Mouse (Mus musculus): Measurements from ENCODE around the gene Stard3. TPM values are rescaled to one million over a fixed set of nuclear protein-coding genes. Genes with fewer than 3 reads are reported as not detected.

Stard3 gene
- total and polyA plus RNA-seq, 3 experiments, result 53.0 to 62.5 TPM; not detected in 1

- Histone ChIP-seq H3K4me1 (ENCODE audit: control insufficient read depth in 1 of 2, insufficient read depth in 2 of 2, low read length in 2 of 2) (peaks cover 0 to 4% of the 10 kb centered on the region in 2 experiments; a peak in 1 of 4 replicates), H3K27me3 (ENCODE audit: control insufficient read depth in 1 of 2, insufficient read depth in 2 of 2, low read length in 2 of 2) (peaks cover 0 to 5% of the 10 kb centered on the region in 2 experiments; a peak in 2 of 4 replicates), H3K27ac (ENCODE audit: control insufficient read depth, low read depth, low read length) (no peak overlapping the region), H3K79me2 (ENCODE audit: control insufficient read depth, insufficient read depth, low read length, poor library complexity) (no peaks in the 10 kb centered on the region), H3K36me3 (ENCODE audit: control insufficient read depth in 1 of 2, insufficient read depth in 2 of 2, low read length in 2 of 2) (no peaks in the 10 kb centered on the region), H3K9ac (ENCODE audit: control insufficient read depth, low read depth, low read length, poor library complexity, severe bottlenecking) (no peak overlapping the region), H3K9me3 (replicated peaks; ENCODE audit: insufficient read depth, low read length) (no peaks in the 10 kb centered on the region), H3K4me3 (ENCODE audit: control insufficient read depth in 1 of 2, insufficient read depth in 1 of 2, low read depth in 2 of 2, low read length in 2 of 2) (no peak overlapping the region)
- no peak for DNase-seq (ENCODE audit: low read depth, low spot score)
- TF ChIP-seq BHLHE40 (IDR thresholded peaks at IDR 0.05; ENCODE audit: borderline replicate concordance, low read depth, low read length), result no peak
- no peak for TF ChIP-seq UBTF (IDR thresholded peaks at IDR 0.05; ENCODE audit: borderline replicate concordance, insufficient read depth, low read depth, low read length)
- no peak for TF ChIP-seq MEF2A (IDR thresholded peaks at IDR 0.05; ENCODE audit: extremely low read depth, insufficient replicate concordance, low read depth, low read length, poor library complexity, severe bottlenecking)
- no peak for TF ChIP-seq ZKSCAN1 (IDR thresholded peaks at IDR 0.05; ENCODE audit: low read depth, low read length)
- no peak for TF ChIP-seq NELFE (IDR thresholded peaks at IDR 0.05; ENCODE audit: low read depth, low read length)
- TF ChIP-seq GATA1 (IDR thresholded peaks at IDR 0.05; ENCODE audit: low read depth, low read length), result no peak
- TF ChIP-seq USF1 (IDR thresholded peaks at IDR 0.05; ENCODE audit: low read depth, low read length), result no peak
Measured at GRCm38 (mm10) chr11:98333981-98334741, 24.0 kb upstream of the Stard3 start.

GRCm38 (mm10) chr11:98335250-98335649, 22.9 kb upstream of the Stard3 start:
- no peak overlapping the region for H3K4me3 ChIP-seq (ENCODE audit: control insufficient read depth in 1 of 2, insufficient read depth in 1 of 2, low read depth in 2 of 2, low read length in 2 of 2)
- peak; percentile 88 for DNase-seq (ENCODE audit: low read depth, low spot score)
- H3K79me2 ChIP-seq (ENCODE audit: control insufficient read depth, insufficient read depth, low read length, poor library complexity), result no peaks in the 10 kb centered on the region
- H3K27me3 ChIP-seq (ENCODE audit: control insufficient read depth in 1 of 2, insufficient read depth in 2 of 2, low read length in 2 of 2), result peaks cover 0 to 5% of the 10 kb centered on the region in 2 experiments; a peak in 2 of 4 replicates
- no peak overlapping the region for H3K27ac ChIP-seq (ENCODE audit: control insufficient read depth, low read depth, low read length)
- no peak overlapping the region for H3K9ac ChIP-seq (ENCODE audit: control insufficient read depth, low read depth, low read length, poor library complexity, severe bottlenecking)
- peaks cover 0 to 4% of the 10 kb centered on the region in 2 experiments; a peak in 1 of 4 replicates for H3K4me1 ChIP-seq (ENCODE audit: control insufficient read depth in 1 of 2, insufficient read depth in 2 of 2, low read length in 2 of 2)
- no peaks in the 10 kb centered on the region for H3K36me3 ChIP-seq (ENCODE audit: control insufficient read depth in 1 of 2, insufficient read depth in 2 of 2, low read length in 2 of 2)
- H3K9me3 ChIP-seq (replicated peaks; ENCODE audit: insufficient read depth, low read length), result no peaks in the 10 kb centered on the region
- TF ChIP-seq HCFC1 (IDR thresholded peaks at IDR 0.05; ENCODE audit: low read depth, low read length) (no peak), GABPA (IDR thresholded peaks at IDR 0.05; ENCODE audit: low read depth, low read length) (no peak), MYC (IDR thresholded peaks at IDR 0.05; ENCODE audit: low read depth, low read length) (0 out of 2 replicates have a peak, but pooled peaks have one; percentile 27), E2F4 (IDR thresholded peaks at IDR 0.05; ENCODE audit: borderline replicate concordance, low read depth, low read length) (no peak), SIN3A (IDR thresholded peaks at IDR 0.05; ENCODE audit: low read length) (peak; percentile 69), BHLHE40 (IDR thresholded peaks at IDR 0.05; ENCODE audit: borderline replicate concordance, low read depth, low read length) (no peak), EP300 (IDR thresholded peaks at IDR 0.05; ENCODE audit: low read depth in 1 of 2, low read length in 2 of 2) (no peak), RAD21 (IDR thresholded peaks at IDR 0.05; ENCODE audit: low read depth, low read length) (no peak), ZC3H11A (IDR thresholded peaks at IDR 0.05; ENCODE audit: low read depth, low read length) (no peak), KAT2A (conservative IDR thresholded peaks at IDR 0.05; ENCODE audit: low read depth, low read length) (no peak), TBP (IDR thresholded peaks at IDR 0.05; ENCODE audit: low read depth, low read length) (no peak), ZMIZ1 (IDR thresholded peaks at IDR 0.05; ENCODE audit: low read depth, low read length) (no peak), UBTF (IDR thresholded peaks at IDR 0.05; ENCODE audit: borderline replicate concordance, insufficient read depth, low read depth, low read length) (no peak), MXI1 (IDR thresholded peaks at IDR 0.05; ENCODE audit: low read depth, low read length) (peak; percentile 68), CTCF (IDR thresholded peaks at IDR 0.05 in 2 of 3, conservative IDR thresholded peaks at IDR 0.05 in 1 of 3; ENCODE audit: control insufficient read depth in 1 of 3, insufficient read depth in 1 of 3, low read depth in 2 of 3, low read length in 3 of 3, poor library complexity in 1 of 3, severe bottlenecking in 1 of 3) (no peak), CHD2 (IDR thresholded peaks at IDR 0.05; ENCODE audit: low read length) (no peak), USF2 (IDR thresholded peaks at IDR 0.05; ENCODE audit: borderline replicate concordance in 1 of 2, insufficient read depth in 1 of 2, low read depth in 1 of 2, low read length in 2 of 2) (no peak), NRF1 (IDR thresholded peaks at IDR 0.05; ENCODE audit: insufficient read depth, low read depth, low read length, poor library complexity, severe bottlenecking) (no peak), USF1 (IDR thresholded peaks at IDR 0.05; ENCODE audit: low read depth, low read length) (no peak), ELF1 (IDR thresholded peaks at IDR 0.05; ENCODE audit: low read depth, low read length) (no peak), JUND (IDR thresholded peaks at IDR 0.05; ENCODE audit: low read depth, low read length) (no peak), GATA1 (IDR thresholded peaks at IDR 0.05; ENCODE audit: low read depth, low read length) (peak; percentile 38; the same call in 1 of the 2 replicates), MAFK (IDR thresholded peaks at IDR 0.05; ENCODE audit: borderline replicate concordance, low read depth, low read length) (no peak), MAX (IDR thresholded peaks at IDR 0.05; ENCODE audit: low read length) (0 out of 2 replicates have a peak, but pooled peaks have one; percentile 44), RCOR1 (IDR thresholded peaks at IDR 0.05; ENCODE audit: low read depth, low read length) (no peak)
